17 mouse cellular contexts compared by ENCODE assay signal in genomic region chr4:48061716-48062115, GRCm38 (mm10). TPM values are rescaled to one million over a fixed set of nuclear protein-coding genes. Genes with fewer than 3 reads are reported as not detected.
"Had no signal": no experiment of that assay in that cellular context is flagged by ENCODE, and none has a peak within 500 bp of the region (broad histone marks: within the 10 kb centered on the region; RNA-seq: fewer than 3 reads in every experiment).

No protein-coding gene starts in this region.

- ATAC-seq: liver, postnatal 0 days; lung, postnatal 0 days; midbrain, embryonic 13.5 days; midbrain, embryonic 15.5 days had no signal

- H3K27me3 ChIP-seq: midbrain, embryonic 13.5 days; midbrain, embryonic 15.5 days had no signal

- H3K9ac ChIP-seq: liver, postnatal 0 days; lung, embryonic 15.5 days; midbrain, embryonic 13.5 days; midbrain, embryonic 15.5 days; neural tube, embryonic 12.5 days; stomach, embryonic 15.5 days had no signal

- H3K27ac ChIP-seq: lung, embryonic 15.5 days; macrophage; midbrain, embryonic 13.5 days; midbrain, embryonic 15.5 days; neural tube, embryonic 12.5 days; stomach, embryonic 15.5 days; stomach, postnatal 0 days had no signal

- H3K9me3 ChIP-seq: lung, embryonic 15.5 days; midbrain, embryonic 13.5 days; midbrain, embryonic 15.5 days; neural tube, embryonic 12.5 days; stomach, embryonic 15.5 days had no signal

- H3K4me2 ChIP-seq: lung, embryonic 15.5 days; midbrain, embryonic 11.5 days; midbrain, embryonic 13.5 days; midbrain, embryonic 15.5 days; neural tube, embryonic 12.5 days; stomach, embryonic 15.5 days had no signal

- DNase-seq: liver, postnatal 0 days; lung, adult 2 months; lung, postnatal 14 days; lung, postnatal 36 days; right cerebral cortex, postnatal 14 days; thymus, adult 2 months; thymus, postnatal 36 days had no signal

- H3K4me3 ChIP-seq: lung, embryonic 15.5 days; megakaryocyte, embryonic 14.5 days; midbrain, embryonic 13.5 days; midbrain, embryonic 15.5 days; neural tube, embryonic 12.5 days; stomach, embryonic 15.5 days had no signal

- H3K4me1 ChIP-seq: lung, embryonic 15.5 days; megakaryocyte, embryonic 14.5 days; midbrain, embryonic 13.5 days; midbrain, embryonic 15.5 days; neural tube, embryonic 12.5 days; stomach, embryonic 15.5 days had no signal

- H3K36me3 ChIP-seq: lung, embryonic 15.5 days; midbrain, embryonic 13.5 days; midbrain, embryonic 15.5 days; neural tube, embryonic 12.5 days; stomach, embryonic 15.5 days had no signal

RNA-seq across cellular contexts. Expression of gene Nr4a3, which starts 16.8 kb away (rescaled TPM):
- polyA plus RNA-seq: liver, postnatal 0 days had no signal
